Mouse (Mus musculus): ENCODE data around the gene Naa30. TPM values are rescaled to one million over a fixed set of nuclear protein-coding genes. Genes with fewer than 3 reads are reported as not detected.
"Not testable (repeated sequence)": the region's sequence is repeated elsewhere in the genome, so short reads cannot be mapped to it uniquely, and the experiment has no call there.

The Naa30 gene
- polyA plus RNA-seq, 1 experiment from 2014 or later = 10.9 TPM

GRCm38 (mm10) chr14:49179736-49180135 is 7.7 kb downstream of the Naa30 start:
- WGBS = 73% methylated on average over 3 of the region's 3 CpGs
- H3K36me3 ChIP-seq (ENCODE audit: control insufficient read depth, insufficient read depth) = peaks cover 13% of the 10 kb centered on the region; the same call in 1 of the 2 replicates
- no peak overlapping the region for H3K4me3 ChIP-seq (ENCODE audit: low read depth, low read length)
- H3K27ac ChIP-seq (ENCODE audit: low read depth, low read length) = no peak overlapping the region
- ATAC-seq = no peak
- no peak overlapping the region for H3K4me2 ChIP-seq (replicated peaks; ENCODE audit: low read depth)
- H3K9me3 ChIP-seq (ENCODE audit: control insufficient read depth) = no peaks in the 10 kb centered on the region
- H3K9ac ChIP-seq (ENCODE audit: low read depth, low read length) = no peak overlapping the region
- TF ChIP-seq CTCF (IDR thresholded peaks at IDR 0.05; ENCODE audit: low read depth) = no peak
- no peaks in the 10 kb centered on the region for H3K27me3 ChIP-seq (replicated peaks; ENCODE audit: control insufficient read depth, insufficient read depth, low read length)
- no peaks in the 10 kb centered on the region for H3K4me1 ChIP-seq (replicated peaks; ENCODE audit: control insufficient read depth, insufficient read depth, low read length)

- 86% methylated on average over 2 of the region's 2 CpGs for WGBS
- no peak for TF ChIP-seq CTCF (IDR thresholded peaks at IDR 0.05; ENCODE audit: low read depth)
- peaks cover 19% of the 10 kb centered on the region for H3K36me3 ChIP-seq (ENCODE audit: control insufficient read depth, insufficient read depth)
These were observed 14.2 kb downstream of the Naa30 start for GRCm38 (mm10) chr14:49186270-49186669.

GRCm38 (mm10) chr14:49197031-49197527 is 25.1 kb downstream of the Naa30 start:
- no peaks in the 10 kb centered on the region for H3K9me3 ChIP-seq (ENCODE audit: control insufficient read depth)
- ATAC-seq = no peak
- H3K4me1 ChIP-seq (replicated peaks; ENCODE audit: control insufficient read depth, insufficient read depth, low read length) = no peaks in the 10 kb centered on the region
- H3K4me3 ChIP-seq (ENCODE audit: low read depth, low read length) = no peak overlapping the region
- WGBS = 90% methylated on average over 2 of the region's 2 CpGs
- no peak overlapping the region for H3K9ac ChIP-seq (ENCODE audit: low read depth, low read length)
- no peaks in the 10 kb centered on the region for H3K27me3 ChIP-seq (replicated peaks; ENCODE audit: control insufficient read depth, insufficient read depth, low read length)
- TF ChIP-seq CTCF (IDR thresholded peaks at IDR 0.05; ENCODE audit: low read depth) = no peak
- H3K27ac ChIP-seq (ENCODE audit: low read depth, low read length) = no peak overlapping the region
- H3K4me2 ChIP-seq (replicated peaks; ENCODE audit: low read depth) = no peak overlapping the region
- no peaks in the 10 kb centered on the region for H3K36me3 ChIP-seq (ENCODE audit: control insufficient read depth, insufficient read depth)

More at GRCm38 (mm10) chr14:49186270-49186669, 14.2 kb downstream of the Naa30 start:
- Histone ChIP-seq H3K27ac (ENCODE audit: low read depth, low read length) (no peak overlapping the region), H3K27me3 (replicated peaks; ENCODE audit: control insufficient read depth, insufficient read depth, low read length) (no peaks in the 10 kb centered on the region), H3K4me1 (replicated peaks; ENCODE audit: control insufficient read depth, insufficient read depth, low read length) (no peaks in the 10 kb centered on the region), H3K9me3 (ENCODE audit: control insufficient read depth) (no peaks in the 10 kb centered on the region), H3K9ac (ENCODE audit: low read depth, low read length) (no peak overlapping the region), H3K4me3 (ENCODE audit: low read depth, low read length) (no peak overlapping the region), H3K4me2 (replicated peaks; ENCODE audit: low read depth) (no peak overlapping the region)
- ATAC-seq = no peak

- no peaks in the 10 kb centered on the region for H3K27me3 ChIP-seq (replicated peaks; ENCODE audit: control insufficient read depth, insufficient read depth, low read length)
- H3K9ac ChIP-seq (ENCODE audit: low read depth, low read length) = no peak overlapping the region
- ATAC-seq = no peak
- no peak overlapping the region for H3K4me3 ChIP-seq (ENCODE audit: low read depth, low read length)
- H3K4me1 ChIP-seq (replicated peaks; ENCODE audit: control insufficient read depth, insufficient read depth, low read length) = no peaks in the 10 kb centered on the region
- H3K27ac ChIP-seq (ENCODE audit: low read depth, low read length) = no peak overlapping the region
- no peaks in the 10 kb centered on the region for H3K36me3 ChIP-seq (ENCODE audit: control insufficient read depth, insufficient read depth)
- H3K4me2 ChIP-seq (replicated peaks; ENCODE audit: low read depth) = no peak overlapping the region
- no peaks in the 10 kb centered on the region for H3K9me3 ChIP-seq (ENCODE audit: control insufficient read depth)
- WGBS = 73% methylated on average over 9 of the region's 9 CpGs
- TF ChIP-seq CTCF (IDR thresholded peaks at IDR 0.05; ENCODE audit: low read depth) = no peak
These were observed 29.2 kb downstream of the Naa30 start for GRCm38 (mm10) chr14:49201073-49201778.

GRCm38 (mm10) chr14:49210215-49210614 is 38.2 kb downstream of the Naa30 start:
- 67% methylated on average over 3 of the region's 3 CpGs for WGBS
- H3K27me3 ChIP-seq (replicated peaks; ENCODE audit: control insufficient read depth, insufficient read depth, low read length); H3K27ac ChIP-seq (ENCODE audit: low read depth, low read length): not testable (repeated sequence)

GRCm38 (mm10) chr14:49218677-49219076 is 46.7 kb downstream of the Naa30 start:
- ATAC-seq = no peak
- H3K4me3 ChIP-seq (ENCODE audit: low read depth, low read length) = no peak overlapping the region
- H3K27ac ChIP-seq (ENCODE audit: low read depth, low read length) = no peak overlapping the region
- no peaks in the 10 kb centered on the region for H3K4me1 ChIP-seq (replicated peaks; ENCODE audit: control insufficient read depth, insufficient read depth, low read length)
- 66% methylated on average over 7 of the region's 7 CpGs for WGBS
- H3K27me3 ChIP-seq (replicated peaks; ENCODE audit: control insufficient read depth, insufficient read depth, low read length) = no peaks in the 10 kb centered on the region
- TF ChIP-seq CTCF (IDR thresholded peaks at IDR 0.05; ENCODE audit: low read depth) = 0 out of 2 replicates have a peak, but pooled peaks have one; percentile 4
- no peaks in the 10 kb centered on the region for H3K36me3 ChIP-seq (ENCODE audit: control insufficient read depth, insufficient read depth)
- no peak overlapping the region for H3K4me2 ChIP-seq (replicated peaks; ENCODE audit: low read depth)
- no peak overlapping the region for H3K9ac ChIP-seq (ENCODE audit: low read depth, low read length)
- H3K9me3 ChIP-seq (ENCODE audit: control insufficient read depth) = no peaks in the 10 kb centered on the region

More at GRCm38 (mm10) chr14:49210215-49210614, 38.2 kb downstream of the Naa30 start:
- not testable (repeated sequence) for H3K36me3 ChIP-seq (ENCODE audit: control insufficient read depth, insufficient read depth); ATAC-seq; H3K4me1 ChIP-seq (replicated peaks; ENCODE audit: control insufficient read depth, insufficient read depth, low read length); H3K4me3 ChIP-seq (ENCODE audit: low read depth, low read length); H3K9ac ChIP-seq (ENCODE audit: low read depth, low read length); H3K4me2 ChIP-seq (replicated peaks; ENCODE audit: low read depth); H3K9me3 ChIP-seq (ENCODE audit: control insufficient read depth)

GRCm38 (mm10) chr14:49219466-49220022 is 47.5 kb downstream of the Naa30 start:
- 89% methylated on average over 4 of the region's 4 CpGs for WGBS
- not testable (repeated sequence) for H3K9ac ChIP-seq (ENCODE audit: low read depth, low read length); ATAC-seq; H3K4me1 ChIP-seq (replicated peaks; ENCODE audit: control insufficient read depth, insufficient read depth, low read length); H3K27ac ChIP-seq (ENCODE audit: low read depth, low read length); H3K4me3 ChIP-seq (ENCODE audit: low read depth, low read length); H3K36me3 ChIP-seq (ENCODE audit: control insufficient read depth, insufficient read depth); H3K4me2 ChIP-seq (replicated peaks; ENCODE audit: low read depth); H3K27me3 ChIP-seq (replicated peaks; ENCODE audit: control insufficient read depth, insufficient read depth, low read length); H3K9me3 ChIP-seq (ENCODE audit: control insufficient read depth)

Data from intestine, postnatal 0 days (tissue).